Mouse (Mus musculus) lung, postnatal 0 days (tissue): ENCODE measurements at regions not wholly inside any gene's neighbourhood (a gene's known extent, or its start where the extent isn't known, plus 50 kb on each side); places are given as distances from the start of the nearest gene placed in this dataset.

ENCODE experiments used
- CTCF ChIP-seq: IDR thresholded peaks from 2 replicates; pipeline ENCODE4 v1.5.1; 2016; ENCODE audit warnings: antibody characterized with exemption, mild to moderate bottlenecking
- EP300 ChIP-seq: IDR thresholded peaks from 2 replicates; pipeline ENCODE4 v1.6.1; 2016; ENCODE audit warnings: antibody characterized with exemption, mild to moderate bottlenecking, control low read depth

GRCm38 (mm10) chr10:91436091-91436569 lies 255.0 kb upstream of the Tmpo start:
- TF ChIP-seq CTCF (no peak), EP300 (no peak)
